Mouse (Mus musculus): ENCODE measurements at regions not wholly inside any gene's neighbourhood (a gene's known extent, or its start where the extent isn't known, plus 50 kb on each side); places are given as distances from the start of the nearest gene placed in this dataset.

DNA sequence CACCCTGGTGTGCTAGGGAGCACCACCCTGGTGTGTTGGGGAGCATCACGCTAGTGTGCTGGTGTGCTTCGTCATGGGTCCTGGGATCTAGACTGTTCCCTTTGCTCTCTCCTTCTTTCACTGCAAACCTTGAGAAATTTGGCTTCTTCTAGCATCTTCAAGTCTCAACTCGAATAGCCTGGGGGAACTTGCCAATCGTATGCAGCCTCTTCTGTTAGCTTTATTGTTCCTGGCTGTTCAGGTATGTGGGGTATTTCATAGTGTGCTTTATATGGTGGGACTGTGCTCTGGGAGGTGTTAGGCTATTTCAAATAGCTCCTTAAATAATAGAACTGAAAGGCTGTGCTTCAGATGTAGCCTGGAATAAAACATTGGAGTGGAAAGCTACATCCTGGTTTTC, 135.7 kb upstream of the Pkn2 start:
- H3K27me3 ChIP-seq (ENCODE audit: control insufficient read depth, insufficient read depth, low read length) = no peaks in the 10 kb centered on the region
- no peaks in the 10 kb centered on the region for H3K4me1 ChIP-seq (ENCODE audit: control insufficient read depth, insufficient read depth, low read length)
- no peak overlapping the region for H3K4me3 ChIP-seq (ENCODE audit: insufficient read depth, low read depth, low read length)
- H3K79me2 ChIP-seq (ENCODE audit: control insufficient read depth, insufficient read depth, low read length) = no peaks in the 10 kb centered on the region
- WGBS = 87% methylated on average over 4 of the region's 4 CpGs
- no peak for DNase-seq (ENCODE audit: extremely low read depth, low read depth, low spot score)
- no peak overlapping the region for H3K9ac ChIP-seq (ENCODE audit: low read depth, low read length)
- H3K27ac ChIP-seq (replicated peaks; ENCODE audit: insufficient read depth, low read depth, low read length) = no peak overlapping the region
- TF ChIP-seq CTCF (IDR thresholded peaks at IDR 0.05; ENCODE audit: low read depth, low read length) (no peak), POLR2A (IDR thresholded peaks at IDR 0.05; ENCODE audit: extremely low read depth, insufficient read depth, low read length) (no peak)
- no peaks in the 10 kb centered on the region for H3K36me3 ChIP-seq (ENCODE audit: control insufficient read depth, insufficient read depth, low read length)

GRCm38 (mm10) chr3:143016758-143017157, 135.0 kb upstream of the Pkn2 start:
- no peaks in the 10 kb centered on the region for H3K27me3 ChIP-seq (ENCODE audit: control insufficient read depth, insufficient read depth, low read length)
- TF ChIP-seq CTCF (IDR thresholded peaks at IDR 0.05; ENCODE audit: low read depth, low read length) (no peak), POLR2A (IDR thresholded peaks at IDR 0.05; ENCODE audit: extremely low read depth, insufficient read depth, low read length) (no peak)
- H3K4me3 ChIP-seq (ENCODE audit: insufficient read depth, low read depth, low read length) = no peak overlapping the region
- H3K4me1 ChIP-seq (ENCODE audit: control insufficient read depth, insufficient read depth, low read length) = no peaks in the 10 kb centered on the region
- no peak overlapping the region for H3K9ac ChIP-seq (ENCODE audit: low read depth, low read length)
- DNase-seq (ENCODE audit: extremely low read depth, low read depth, low spot score) = no peak
- no peaks in the 10 kb centered on the region for H3K79me2 ChIP-seq (ENCODE audit: control insufficient read depth, insufficient read depth, low read length)
- WGBS = 86% methylated on average over 5 of the region's 5 CpGs
- H3K36me3 ChIP-seq (ENCODE audit: control insufficient read depth, insufficient read depth, low read length) = no peaks in the 10 kb centered on the region
- H3K27ac ChIP-seq (replicated peaks; ENCODE audit: insufficient read depth, low read depth, low read length) = no peak overlapping the region

GRCm38 (mm10) chr3:143014421-143014820, 132.6 kb upstream of the Pkn2 start:
- Histone ChIP-seq H3K9ac (ENCODE audit: low read depth, low read length) (no peak overlapping the region), H3K27me3 (ENCODE audit: control insufficient read depth, insufficient read depth, low read length) (no peaks in the 10 kb centered on the region), H3K4me3 (ENCODE audit: insufficient read depth, low read depth, low read length) (no peak overlapping the region), H3K27ac (replicated peaks; ENCODE audit: insufficient read depth, low read depth, low read length) (no peak overlapping the region), H3K36me3 (ENCODE audit: control insufficient read depth, insufficient read depth, low read length) (no peaks in the 10 kb centered on the region), H3K4me1 (ENCODE audit: control insufficient read depth, insufficient read depth, low read length) (no peaks in the 10 kb centered on the region), H3K79me2 (ENCODE audit: control insufficient read depth, insufficient read depth, low read length) (no peaks in the 10 kb centered on the region)
- WGBS = 62% methylated on average over 4 of the region's 4 CpGs
- no peak for TF ChIP-seq POLR2A (IDR thresholded peaks at IDR 0.05; ENCODE audit: extremely low read depth, insufficient read depth, low read length)
- no peak for TF ChIP-seq CTCF (IDR thresholded peaks at IDR 0.05; ENCODE audit: low read depth, low read length)
- DNase-seq (ENCODE audit: extremely low read depth, low read depth, low spot score) = no peak

GRCm38 (mm10) chr3:143007047-143007446, 125.2 kb upstream of the Pkn2 start:
- Histone ChIP-seq H3K27me3 (ENCODE audit: control insufficient read depth, insufficient read depth, low read length) (no peaks in the 10 kb centered on the region), H3K27ac (replicated peaks; ENCODE audit: insufficient read depth, low read depth, low read length) (no peak overlapping the region), H3K4me1 (ENCODE audit: control insufficient read depth, insufficient read depth, low read length) (no peaks in the 10 kb centered on the region; the same call in 1 of the 2 replicates), H3K36me3 (ENCODE audit: control insufficient read depth, insufficient read depth, low read length) (no peaks in the 10 kb centered on the region), H3K4me3 (ENCODE audit: insufficient read depth, low read depth, low read length) (no peak overlapping the region), H3K79me2 (ENCODE audit: control insufficient read depth, insufficient read depth, low read length) (no peaks in the 10 kb centered on the region), H3K9ac (ENCODE audit: low read depth, low read length) (no peak overlapping the region)
- TF ChIP-seq CTCF (IDR thresholded peaks at IDR 0.05; ENCODE audit: low read depth, low read length) = no peak
- no peak for TF ChIP-seq POLR2A (IDR thresholded peaks at IDR 0.05; ENCODE audit: extremely low read depth, insufficient read depth, low read length)
- WGBS = 79% methylated on average over 3 of the region's 3 CpGs
- no peak for DNase-seq (ENCODE audit: extremely low read depth, low read depth, low spot score)

DNA sequence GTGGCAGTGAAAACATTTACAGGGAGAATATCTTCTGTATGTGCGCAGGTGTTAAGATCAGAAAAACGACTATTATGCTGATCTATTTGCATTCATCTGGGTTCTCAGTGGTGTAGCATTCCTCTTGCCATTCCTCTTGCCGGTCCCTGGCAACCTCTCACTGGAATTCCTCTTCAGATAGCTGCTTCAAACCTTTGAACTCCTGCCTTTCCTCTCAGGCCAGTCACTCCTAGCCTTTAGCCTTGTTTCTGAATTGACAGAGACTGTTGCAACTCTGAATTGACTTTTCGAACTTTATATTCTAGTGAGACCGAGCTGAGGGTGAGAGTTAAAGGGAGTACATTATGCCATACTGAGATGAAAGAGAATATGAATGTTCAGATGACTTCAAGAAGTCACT, 120.1 kb upstream of the Pkn2 start:
- no peaks in the 10 kb centered on the region for H3K27me3 ChIP-seq (ENCODE audit: control insufficient read depth, insufficient read depth, low read length)
- TF ChIP-seq CTCF (IDR thresholded peaks at IDR 0.05; ENCODE audit: low read depth, low read length) (no peak), POLR2A (IDR thresholded peaks at IDR 0.05; ENCODE audit: extremely low read depth, insufficient read depth, low read length) (no peak)

GRCm38 (mm10) chr3:142995981-142996743, 114.4 kb upstream of the Pkn2 start:
- Histone ChIP-seq H3K27ac (replicated peaks; ENCODE audit: insufficient read depth, low read depth, low read length) (no peak overlapping the region), H3K27me3 (ENCODE audit: control insufficient read depth, insufficient read depth, low read length) (no peaks in the 10 kb centered on the region), H3K4me1 (ENCODE audit: control insufficient read depth, insufficient read depth, low read length) (no peaks in the 10 kb centered on the region), H3K9ac (ENCODE audit: low read depth, low read length) (no peak overlapping the region), H3K36me3 (ENCODE audit: control insufficient read depth, insufficient read depth, low read length) (no peaks in the 10 kb centered on the region), H3K79me2 (ENCODE audit: control insufficient read depth, insufficient read depth, low read length) (no peaks in the 10 kb centered on the region), H3K4me3 (ENCODE audit: insufficient read depth, low read depth, low read length) (no peak overlapping the region)
- no peak for DNase-seq (ENCODE audit: extremely low read depth, low read depth, low spot score)
- 59% methylated on average over 3 of the region's 3 CpGs for WGBS
- TF ChIP-seq CTCF (IDR thresholded peaks at IDR 0.05; ENCODE audit: low read depth, low read length) (no peak), POLR2A (IDR thresholded peaks at IDR 0.05; ENCODE audit: extremely low read depth, insufficient read depth, low read length) (no peak)

More for the DNA sequence above, 120.1 kb upstream of the Pkn2 start:
- no peaks in the 10 kb centered on the region; the same call in 1 of the 2 replicates for H3K4me1 ChIP-seq (ENCODE audit: control insufficient read depth, insufficient read depth, low read length)
- peak; percentile 85 for DNase-seq (ENCODE audit: extremely low read depth, low read depth, low spot score)
- H3K4me3 ChIP-seq (ENCODE audit: insufficient read depth, low read depth, low read length) = no peak overlapping the region
- 27% methylated on average over 5 of the region's 5 CpGs for WGBS
- no peak overlapping the region for H3K27ac ChIP-seq (replicated peaks; ENCODE audit: insufficient read depth, low read depth, low read length)
- no peak overlapping the region for H3K9ac ChIP-seq (ENCODE audit: low read depth, low read length)
- no peaks in the 10 kb centered on the region for H3K36me3 ChIP-seq (ENCODE audit: control insufficient read depth, insufficient read depth, low read length)
- H3K79me2 ChIP-seq (ENCODE audit: control insufficient read depth, insufficient read depth, low read length) = no peaks in the 10 kb centered on the region

All from liver, adult 2 months (tissue).